Mouse (Mus musculus) midbrain, embryonic 11.5 days (tissue): ENCODE measurements around the gene Rassf2. TPM values are rescaled to one million over a fixed set of nuclear protein-coding genes. Genes with fewer than 3 reads are reported as not detected.

Experiments
- ATAC-seq: fragments of 200-750 bp; cut with Nextera tagmentation; 2 replicates; pipeline ENCODE4 v1.8.0; 2017; ENCODE audit warnings: moderate TSS enrichment, moderate library complexity; ENCODE audit not compliant: low FRiP score
- DNase-seq: peaks from one replicate; pipeline ENCODE4 v3.0.0; 2015; ENCODE audit warnings: low spot score; ENCODE audit errors: missing footprints
- H3K27ac ChIP-seq: fragments of 300-500 bp; sonication (generic); 2 replicates; pipeline ENCODE4 v1.5.1; 2014; ENCODE audit warnings: low read depth, low read length
- H3K27me3 ChIP-seq: fragments of 300-500 bp; sonication (generic); 2 replicates; pipeline ENCODE4 v1.6.1; 2014; ENCODE audit warnings: mild to moderate bottlenecking, low read length, moderate library complexity, mixed read lengths; ENCODE audit not compliant: control insufficient read depth, insufficient read depth
- H3K36me3 ChIP-seq: fragments of 300-500 bp; sonication (generic); 2 replicates; pipeline ENCODE4 v1.6.1; 2014; ENCODE audit warnings: mild to moderate bottlenecking, low read length, moderate library complexity, mixed read lengths; ENCODE audit not compliant: control insufficient read depth, insufficient read depth
- H3K4me1 ChIP-seq: fragments of 300-500 bp; sonication (generic); 2 replicates; pipeline ENCODE4 v1.6.1; 2014; ENCODE audit warnings: low read length; ENCODE audit not compliant: control insufficient read depth, insufficient read depth
- H3K4me2 ChIP-seq: fragments of 300-500 bp; sonication (generic); 2 replicates; pipeline ENCODE4 v1.6.1; 2014; ENCODE audit warnings: mild to moderate bottlenecking, moderate library complexity
- H3K4me3 ChIP-seq: fragments of 300-500 bp; sonication (generic); 2 replicates; pipeline ENCODE4 v1.5.1; 2014; ENCODE audit warnings: low read depth, low read length
- H3K9ac ChIP-seq: fragments of 300-500 bp; sonication (generic); 2 replicates; pipeline ENCODE4 v1.6.1; 2014; ENCODE audit warnings: low read length
- H3K9me3 ChIP-seq: fragments of 300-500 bp; sonication (generic); 2 replicates; pipeline ENCODE4 v1.6.1; 2016; ENCODE audit warnings: low read length; ENCODE audit not compliant: control insufficient read depth
- WGBS: fragments of 180-500 bp; shearing (Covaris S2); extraction: QIAGEN DNeasy Blood & Tissue Kit; methylation state at CpG from one replicate; pipeline ENCODE4 v1.1.7; 2014; 5-methylcytosine and 5-hydroxymethylcytosine counted together
- polyA plus RNA-seq: library from polyadenylated mRNA; unstranded; fragments of >200 nt; fragmentation: Nextera tagmentation; extraction: Ambion mirVana; gene quantifications from 2 replicates; pipeline ENCODE4 v1.2.1, GENCODE M21; 2014

The Rassf2 gene
- polyA plus RNA-seq = 32.3 and 33.2 TPM in 2 replicates

DNA sequence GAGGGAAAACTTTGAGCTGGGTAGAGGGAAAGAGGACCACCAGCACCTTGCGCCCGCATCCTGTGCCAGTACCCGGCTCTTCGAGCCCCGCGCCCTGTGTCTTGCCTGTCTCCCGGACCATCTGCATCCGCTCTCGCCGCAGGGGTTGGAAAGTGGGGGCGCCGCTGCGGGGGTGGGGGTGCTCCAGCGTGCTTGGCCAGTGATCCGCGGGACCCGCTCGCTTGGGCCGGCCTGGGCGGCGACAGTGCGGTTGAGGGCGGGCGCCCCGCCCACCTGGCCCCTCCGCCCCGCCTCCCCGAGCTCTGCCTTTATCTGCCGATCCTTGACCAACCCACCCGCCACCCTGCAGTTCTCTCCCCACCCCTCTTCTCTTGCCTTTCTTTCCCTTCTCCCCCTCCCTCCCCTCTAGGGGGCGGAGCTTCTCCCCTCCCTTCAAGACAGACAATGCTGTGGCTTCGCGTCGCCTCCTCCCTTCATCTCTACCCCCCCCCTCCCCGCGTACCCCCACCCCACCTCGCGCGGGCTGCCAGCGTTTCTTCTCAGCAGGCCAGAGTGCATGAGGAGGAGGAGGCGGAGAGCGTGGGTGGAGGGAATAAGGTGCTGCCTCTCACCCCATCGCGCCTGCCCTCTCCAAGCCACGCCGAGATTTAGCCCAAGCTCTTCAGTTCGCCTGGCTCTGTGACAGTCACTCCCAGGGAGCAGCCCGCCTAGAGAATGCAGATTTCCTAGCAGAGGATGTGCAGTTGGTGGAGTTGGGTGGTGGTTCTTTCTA, at the start of gene Rassf2:
Rassf2 (minus strand) TSS at position 613 of the 772 bp plus-strand sequence.
- peak within 1 kb of the TSS; percentile 94 for H3K4me2 ChIP-seq
- H3K9ac ChIP-seq = peak within 1 kb of the TSS; percentile 87
- DNase-seq = peak; percentile 99
- peaks cover 26% of the 10 kb centered on the region for H3K4me1 ChIP-seq
- peak; percentile 94 for ATAC-seq
- peak within 1 kb of the TSS; percentile 69 for H3K4me3 ChIP-seq
- no peaks in the 10 kb centered on the region for H3K27me3 ChIP-seq
- H3K9me3 ChIP-seq = no peaks in the 10 kb centered on the region
- H3K36me3 ChIP-seq = no peaks in the 10 kb centered on the region
- H3K27ac ChIP-seq = peak within 1 kb of the TSS; percentile 87
- WGBS = under 1% methylated on average over 31 of the region's 48 CpGs

DNA sequence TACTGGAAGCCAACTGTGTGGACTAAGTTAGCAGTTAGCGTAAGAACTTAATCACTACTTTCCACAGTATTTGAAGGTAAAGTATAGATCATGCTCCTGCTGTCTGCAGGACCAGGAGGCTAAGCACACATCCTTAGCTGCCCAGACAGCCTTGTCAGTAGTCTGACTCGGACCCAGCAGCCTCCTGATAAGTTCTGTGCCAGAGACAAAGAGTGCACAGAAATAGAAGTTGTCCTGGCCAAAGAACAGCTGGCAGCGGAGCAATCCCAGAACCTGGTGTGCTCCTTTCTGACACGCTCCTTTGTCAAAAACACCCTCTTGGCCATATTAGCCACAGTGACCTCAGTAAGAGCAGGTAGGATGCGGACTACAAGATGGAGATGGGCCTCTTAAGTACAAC, 49.1 kb upstream of the Rassf2 start:
- Histone ChIP-seq H3K9ac (no peak overlapping the region), H3K36me3 (no peaks in the 10 kb centered on the region), H3K27ac (no peak overlapping the region), H3K4me2 (no peak overlapping the region), H3K9me3 (no peaks in the 10 kb centered on the region), H3K27me3 (no peaks in the 10 kb centered on the region), H3K4me3 (no peak overlapping the region), H3K4me1 (no peaks in the 10 kb centered on the region)
- DNase-seq (no peak), ATAC-seq (no peak)
- 85% methylated on average over 5 of the region's 5 CpGs for WGBS

DNA sequence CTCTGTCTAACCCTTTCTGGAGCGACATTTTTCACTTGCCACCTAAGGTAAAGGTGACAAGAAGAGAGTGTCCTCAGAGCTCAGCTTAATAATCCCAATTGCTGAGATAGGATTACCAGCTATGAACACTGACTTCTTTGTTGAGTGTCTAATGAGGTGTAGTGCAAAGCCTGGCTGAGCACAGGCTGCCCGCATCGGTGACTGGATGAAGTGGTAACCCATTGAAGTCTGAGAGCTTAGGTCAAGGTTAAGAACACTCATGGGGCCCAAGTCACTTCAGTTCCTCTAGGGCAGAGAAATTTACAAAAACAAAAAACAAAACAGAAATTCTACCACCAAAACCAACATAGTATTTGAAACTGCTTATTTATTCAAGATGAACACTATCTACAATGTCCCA, 43.0 kb upstream of the Rassf2 start:
- no peak overlapping the region for H3K4me3 ChIP-seq
- H3K4me1 ChIP-seq = no peaks in the 10 kb centered on the region
- 71% methylated on average over 3 of the region's 3 CpGs for WGBS
- ATAC-seq (no peak), DNase-seq (no peak)
- H3K27ac ChIP-seq = no peak overlapping the region
- no peak overlapping the region for H3K4me2 ChIP-seq
- H3K9ac ChIP-seq = no peak overlapping the region
- no peaks in the 10 kb centered on the region for H3K27me3 ChIP-seq
- no peaks in the 10 kb centered on the region for H3K9me3 ChIP-seq
- H3K36me3 ChIP-seq = 0 out of 2 replicates have a peak, but pooled peaks cover 2% of the 10 kb centered on the region

DNA sequence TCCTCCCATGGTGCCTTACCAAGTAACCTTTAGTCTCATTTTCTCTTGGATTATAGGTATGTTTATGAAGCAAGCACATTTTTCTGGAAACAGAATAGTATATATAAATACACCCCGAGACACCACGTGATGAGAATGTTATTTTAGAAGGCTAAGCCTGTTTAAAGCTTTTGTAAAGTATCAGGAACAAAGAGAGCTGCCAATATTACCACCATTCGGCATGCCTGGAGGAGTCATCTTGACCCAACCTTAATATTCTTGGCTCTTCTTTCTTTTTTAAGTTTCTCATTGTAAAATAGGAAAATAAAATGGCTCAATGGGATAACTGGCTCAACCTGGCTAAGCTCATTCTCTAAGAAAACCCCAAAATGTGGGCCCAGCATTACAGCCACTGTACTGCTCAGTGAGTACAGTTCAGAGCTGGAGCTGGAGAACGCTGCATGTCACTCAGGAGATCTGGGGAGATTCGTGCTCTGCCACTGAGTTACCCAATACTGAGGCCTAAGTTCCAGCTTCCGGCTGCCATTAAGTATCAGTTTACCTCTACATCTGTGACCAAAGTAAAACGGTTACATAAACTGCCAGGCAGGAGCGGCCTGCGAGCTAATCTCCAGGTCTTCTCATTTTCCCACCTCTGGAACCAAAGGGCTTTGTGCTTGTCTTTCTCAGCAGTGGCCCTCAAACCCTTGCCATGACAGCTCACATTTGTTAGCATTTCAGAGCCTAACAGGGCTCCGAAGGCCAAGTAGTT, 40.1 kb upstream of the Rassf2 start:
- Histone ChIP-seq H3K4me1 (no peaks in the 10 kb centered on the region), H3K4me3 (no peak overlapping the region), H3K9me3 (no peaks in the 10 kb centered on the region), H3K4me2 (no peak overlapping the region), H3K27me3 (no peaks in the 10 kb centered on the region), H3K36me3 (0 out of 2 replicates have a peak, but pooled peaks cover 2% of the 10 kb centered on the region), H3K9ac (no peak overlapping the region), H3K27ac (no peak overlapping the region)
- ATAC-seq (no peak), DNase-seq (no peak)
- 87% methylated on average over 10 of the region's 10 CpGs for WGBS

DNA sequence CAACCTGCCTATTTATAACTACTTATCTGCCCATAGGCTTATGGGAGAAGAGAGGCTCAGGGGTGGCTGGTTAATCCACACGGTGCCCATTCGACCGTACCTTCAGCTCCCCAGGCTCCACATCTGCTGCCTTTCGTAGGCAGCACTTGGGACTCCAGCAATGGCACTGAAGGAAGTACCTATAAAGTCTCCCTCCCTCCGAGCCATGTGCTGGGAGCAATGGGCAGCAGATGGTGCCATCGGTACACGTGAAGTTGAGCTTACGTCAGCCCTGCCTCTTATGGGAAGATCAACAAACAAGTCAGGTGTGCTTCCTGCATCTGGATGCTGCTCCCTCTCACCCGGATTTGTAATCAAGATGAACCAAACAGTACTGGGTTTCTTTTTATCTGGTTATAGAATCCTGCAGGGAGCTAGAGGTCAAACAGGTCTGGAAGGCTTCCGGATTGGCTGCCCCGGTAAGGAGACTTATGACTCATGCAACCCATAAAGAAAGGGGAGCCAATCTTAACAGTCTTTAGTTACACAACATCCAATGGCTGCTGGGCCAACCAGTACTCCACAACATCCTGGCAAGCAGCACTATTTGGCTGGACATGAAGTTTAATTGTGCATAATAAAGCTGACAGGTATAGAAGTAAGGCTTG, 34.2 kb upstream of the Rassf2 start:
- Histone ChIP-seq H3K27me3 (no peaks in the 10 kb centered on the region), H3K9ac (no peak overlapping the region), H3K4me1 (no peaks in the 10 kb centered on the region), H3K27ac (no peak overlapping the region), H3K36me3 (no peaks in the 10 kb centered on the region), H3K4me2 (no peak overlapping the region), H3K9me3 (no peaks in the 10 kb centered on the region), H3K4me3 (no peak overlapping the region)
- ATAC-seq = no peak
- WGBS = 79% methylated on average over 11 of the region's 11 CpGs
- no peak for DNase-seq

DNA sequence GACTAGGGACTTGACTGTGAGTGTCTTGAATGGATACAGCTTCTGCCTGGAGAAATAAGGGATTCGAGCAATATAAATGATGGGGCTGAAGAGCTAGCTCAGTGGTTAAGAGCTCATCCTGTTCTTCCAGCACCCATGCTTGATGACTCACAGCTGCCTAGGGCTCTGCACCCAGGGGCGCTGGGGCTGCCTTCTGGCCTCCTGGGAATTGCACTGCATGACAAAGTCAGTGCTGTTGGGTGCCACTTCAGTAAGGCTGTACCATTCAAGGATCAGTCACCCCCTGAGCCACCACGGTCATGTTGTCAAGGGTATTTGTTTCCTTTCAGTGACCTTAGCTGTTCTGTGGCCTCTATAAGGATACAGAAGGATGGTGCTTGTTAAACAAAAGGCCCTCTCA, 33.7 kb upstream of the Rassf2 start:
- no peak for ATAC-seq
- Histone ChIP-seq H3K9me3 (no peaks in the 10 kb centered on the region), H3K4me1 (no peaks in the 10 kb centered on the region), H3K9ac (no peak overlapping the region), H3K27ac (no peak overlapping the region), H3K4me3 (no peak overlapping the region), H3K36me3 (no peaks in the 10 kb centered on the region), H3K27me3 (no peaks in the 10 kb centered on the region), H3K4me2 (no peak overlapping the region)
- no peak for DNase-seq
- WGBS = 90% methylated on average over 3 of the region's 3 CpGs

DNA sequence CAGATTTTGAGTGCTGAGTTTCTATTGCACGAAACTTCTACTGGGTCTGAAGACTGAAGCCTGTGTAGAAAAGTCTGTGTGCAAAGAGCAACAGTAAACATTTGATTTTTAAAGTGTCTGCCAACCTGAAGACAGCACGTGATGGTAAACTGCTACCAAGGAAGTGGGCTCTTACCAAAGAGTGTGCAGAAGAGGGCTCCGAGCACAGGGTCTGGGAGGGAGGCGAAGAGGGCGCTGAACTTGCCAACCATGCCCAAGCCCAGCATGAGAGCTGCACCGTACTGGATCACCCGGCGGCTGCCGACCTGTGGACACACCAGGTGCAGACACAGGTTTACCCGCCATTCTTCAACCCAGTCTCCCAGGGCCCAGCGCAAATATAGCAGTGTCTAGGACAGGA, 31.8 kb upstream of the Rassf2 start:
- no peaks in the 10 kb centered on the region for H3K27me3 ChIP-seq
- no peak overlapping the region for H3K4me3 ChIP-seq
- ATAC-seq (no peak), DNase-seq (no peak)
- 95% methylated on average over 11 of the region's 11 CpGs for WGBS
- H3K9ac ChIP-seq = no peak overlapping the region
- H3K27ac ChIP-seq = no peak overlapping the region
- no peaks in the 10 kb centered on the region for H3K4me1 ChIP-seq
- H3K36me3 ChIP-seq = no peaks in the 10 kb centered on the region
- no peaks in the 10 kb centered on the region for H3K9me3 ChIP-seq
- H3K4me2 ChIP-seq = no peak overlapping the region

DNA sequence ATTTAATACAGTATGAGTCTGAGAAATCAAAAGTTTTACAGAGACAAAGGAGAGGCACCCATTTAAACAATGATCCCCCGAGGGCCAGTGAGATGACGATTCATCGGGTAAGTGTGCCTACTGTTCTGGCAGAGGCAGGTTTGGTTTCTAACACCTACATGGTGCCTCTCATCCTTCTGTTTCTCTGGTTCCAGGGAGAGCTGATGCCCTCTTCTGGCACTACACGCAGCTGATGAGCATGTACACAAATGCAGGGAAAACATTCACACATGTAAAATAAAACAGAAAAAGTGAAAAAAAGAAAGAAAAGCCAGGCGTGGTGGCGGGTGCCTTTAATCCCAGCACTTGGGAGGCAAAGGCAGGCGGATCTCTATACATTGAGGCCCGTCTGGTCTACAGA, 29.9 kb upstream of the Rassf2 start:
- no peaks in the 10 kb centered on the region for H3K9me3 ChIP-seq
- H3K27ac ChIP-seq = no peak overlapping the region
- ATAC-seq (no peak), DNase-seq (no peak)
- no peak overlapping the region for H3K9ac ChIP-seq
- H3K36me3 ChIP-seq = peaks cover 2% of the 10 kb centered on the region; the same call in 1 of the 2 replicates
- H3K4me2 ChIP-seq = no peak overlapping the region
- H3K4me3 ChIP-seq = no peak overlapping the region
- no peaks in the 10 kb centered on the region for H3K27me3 ChIP-seq
- WGBS = 87% methylated on average over 8 of the region's 8 CpGs
- H3K4me1 ChIP-seq = no peaks in the 10 kb centered on the region

DNA sequence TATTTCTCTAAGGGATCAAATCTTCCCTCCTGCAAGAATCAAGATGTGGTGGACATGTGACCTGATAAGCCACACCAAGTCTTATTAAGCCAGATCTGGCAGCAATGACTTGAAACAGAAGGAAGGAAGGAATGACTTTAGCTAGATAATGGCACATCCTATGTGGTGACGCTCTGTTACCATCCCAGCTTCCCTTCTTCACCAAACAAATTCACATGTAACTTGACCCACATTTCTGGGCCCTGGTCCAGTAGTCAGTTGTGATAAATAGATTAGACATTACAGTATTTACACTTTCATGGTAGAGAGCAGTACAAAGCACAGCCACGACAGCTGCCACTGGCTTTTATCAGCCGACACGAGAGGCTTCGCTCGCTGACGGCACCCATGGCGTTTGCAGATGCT, 25.3 kb upstream of the Rassf2 start:
- Histone ChIP-seq H3K9me3 (no peaks in the 10 kb centered on the region), H3K9ac (no peak overlapping the region), H3K27ac (no peak overlapping the region), H3K4me1 (no peaks in the 10 kb centered on the region), H3K36me3 (peaks cover 2% of the 10 kb centered on the region; the same call in 1 of the 2 replicates), H3K27me3 (no peaks in the 10 kb centered on the region), H3K4me3 (no peak overlapping the region), H3K4me2 (no peak overlapping the region)
- WGBS = 93% methylated on average over 8 of the region's 8 CpGs
- DNase-seq (no peak), ATAC-seq (no peak)
